ENCODE assay signal across 24 mouse cellular contexts in genomic region chr8:95593439-95594393, GRCm38 (mm10). TPM values are rescaled to one million over a fixed set of nuclear protein-coding genes. Genes with fewer than 3 reads are reported as not detected.
DNase-seq lines count a peak whose midpoint lies in the region; ATAC-seq and TF ChIP-seq lines count a peak whose summit lies in the region.
"Had no signal": no experiment of that assay in that cellular context is flagged by ENCODE, and none has a peak within 500 bp of the region (broad histone marks: within the 10 kb centered on the region; RNA-seq: fewer than 3 reads in every experiment).

No protein-coding gene starts in this region.

- H3K4me2 ChIP-seq in liver, postnatal 0 days (ENCODE audit: low read depth, low read length), result no peak overlapping the region
- H3K4me2 ChIP-seq in hindbrain, embryonic 12.5 days (replicated peaks), result no peak overlapping the region
- H3K4me2 ChIP-seq: kidney, embryonic 15.5 days; midbrain, embryonic 12.5 days had no signal

- no peak for TF ChIP-seq CTCF in liver, postnatal 0 days (IDR thresholded peaks at IDR 0.05; ENCODE audit: low read depth)

- H3K27ac ChIP-seq in liver, postnatal 0 days (ENCODE audit: low read depth), result peak overlapping the region; percentile 92; the same call in 1 of the 2 replicates
- no peak overlapping the region for H3K27ac ChIP-seq in hindbrain, embryonic 12.5 days
- H3K27ac ChIP-seq: embryonic facial prominence, embryonic 10.5 days; hindbrain, postnatal 0 days; kidney, embryonic 15.5 days; midbrain, embryonic 12.5 days had no signal

- WGBS in liver, postnatal 0 days (ENCODE audit: insufficient replicate concordance), result 93% methylated on average over 7 of the region's 7 CpGs
- 91% methylated on average over 7 of the region's 7 CpGs for WGBS in hindbrain, embryonic 12.5 days

- H3K27me3 ChIP-seq in liver, postnatal 0 days (ENCODE audit: insufficient read depth, low read length), result no peaks in the 10 kb centered on the region
- H3K27me3 ChIP-seq in hindbrain, embryonic 12.5 days, result no peaks in the 10 kb centered on the region
- H3K27me3 ChIP-seq: kidney, embryonic 15.5 days had no signal

- H3K4me1 ChIP-seq in liver, postnatal 0 days (ENCODE audit: insufficient read depth), result peaks cover 13% of the 10 kb centered on the region
- H3K4me1 ChIP-seq in hindbrain, embryonic 12.5 days, result no peaks in the 10 kb centered on the region
- H3K4me1 ChIP-seq: kidney, embryonic 15.5 days; midbrain, embryonic 12.5 days had no signal

- no peak overlapping the region for H3K4me3 ChIP-seq in liver, postnatal 0 days (ENCODE audit: low read depth, low read length)
- no peak overlapping the region for H3K4me3 ChIP-seq in hindbrain, embryonic 12.5 days
- H3K4me3 ChIP-seq: embryonic facial prominence, embryonic 10.5 days; heart, embryonic 10.5 days; kidney, embryonic 15.5 days; midbrain, embryonic 12.5 days; myocyte had no signal

- TF ChIP-seq EP300 in liver, postnatal 0 days (IDR thresholded peaks at IDR 0.05; ENCODE audit: low read depth), result no peak

- no peak overlapping the region for H3K9ac ChIP-seq in liver, postnatal 0 days (replicated peaks)
- H3K9ac ChIP-seq in hindbrain, embryonic 12.5 days, result no peak overlapping the region
- H3K9ac ChIP-seq: kidney, embryonic 15.5 days; midbrain, embryonic 12.5 days had no signal

- ATAC-seq in common myeloid progenitor, adult 5-6 weeks (replicated peaks; ENCODE audit: low read depth, poor library complexity, severe bottlenecking), result peak; percentile 35; the same call in 1 of the 2 replicates
- no peak for ATAC-seq in liver, postnatal 0 days
- ATAC-seq in hindbrain, embryonic 12.5 days (ENCODE audit: low FRiP score), result no peak
- ATAC-seq: hindbrain, postnatal 0 days had no signal

- H3K36me3 ChIP-seq in liver, postnatal 0 days (replicated peaks; ENCODE audit: insufficient read depth, low read length), result no peaks in the 10 kb centered on the region
- no peaks in the 10 kb centered on the region for H3K36me3 ChIP-seq in hindbrain, embryonic 12.5 days
- H3K36me3 ChIP-seq: embryonic facial prominence, embryonic 10.5 days; heart, embryonic 10.5 days; kidney, embryonic 15.5 days; midbrain, embryonic 12.5 days had no signal

- DNase-seq in A20 (ENCODE audit: low read depth, low spot score), result peak; percentile 25
- peak; percentile 95 for DNase-seq in ES-CJ7 (ENCODE audit: low read depth, low spot score)
- peak; percentile 26 for DNase-seq in liver, postnatal 0 days
- no peak for DNase-seq in layer of hippocampus, adult 11-12 months (ENCODE audit: low spot score)
- DNase-seq in kidney, adult 11 months, result no peak
- DNase-seq: adrenal gland, postnatal 14 days; cerebellum, adult 9-11 months; gastrocnemius, postnatal 14 days; heart, postnatal 14 days; lung, postnatal 10 days had no signal

- no peaks in the 10 kb centered on the region for H3K9me3 ChIP-seq in liver, postnatal 0 days (ENCODE audit: low read length)
- H3K9me3 ChIP-seq in hindbrain, embryonic 12.5 days (replicated peaks), result no peaks in the 10 kb centered on the region
- H3K9me3 ChIP-seq: embryonic facial prominence, embryonic 10.5 days; heart, embryonic 10.5 days; kidney, embryonic 15.5 days; midbrain, embryonic 12.5 days had no signal

RNA-seq across cellular contexts. Expression of gene Prss54, which starts 17.6 kb away (rescaled TPM):
- not detected in 2 replicates for total RNA-seq in common myeloid progenitor, adult 5-6 weeks (2017)
- not detected in 2 replicates for polyA plus RNA-seq in liver, postnatal 0 days (2015; fragmentation: Nextera tagmentation; extraction: Ambion mirVana)
- not detected in 2 replicates for polyA plus RNA-seq in hindbrain, embryonic 12.5 days (2016; fragmentation: Nextera tagmentation; extraction: Ambion mirVana)
- total RNA-seq: adrenal gland, postnatal 14 days; gastrocnemius, postnatal 14 days; heart, postnatal 14 days; hindbrain, postnatal 0 days; layer of hippocampus, adult 18-20 months; left cerebral cortex, adult 8-10 months; neutrophil, adult 5-6 weeks had no signal
- polyA plus RNA-seq: embryonic facial prominence, embryonic 10.5 days; heart, embryonic 10.5 days; hindbrain, postnatal 0 days; kidney, embryonic 15.5 days; limb, embryonic 14.5 days; midbrain, embryonic 12.5 days; myocyte; spleen, adult 2 months; urinary bladder, adult 2 months had no signal

RNA-seq across cellular contexts. Expression of gene Gins3, which starts 39.5 kb away (rescaled TPM):
- total RNA-seq in common myeloid progenitor, adult 5-6 weeks (2017), result 18.0 and 19.5 TPM in 2 replicates
- 3.9 and 5.1 TPM in 2 replicates for polyA plus RNA-seq in liver, postnatal 0 days (2015; fragmentation: Nextera tagmentation; extraction: Ambion mirVana)
- polyA plus RNA-seq in hindbrain, embryonic 12.5 days (2016; fragmentation: Nextera tagmentation; extraction: Ambion mirVana), result 16.6 and 17.9 TPM in 2 replicates

RNA-seq across cellular contexts. Expression of gene Ccdc113, which starts 59.8 kb away (rescaled TPM):
- total RNA-seq in common myeloid progenitor, adult 5-6 weeks (2017), result not detected in 2 replicates
- polyA plus RNA-seq in liver, postnatal 0 days (2015; fragmentation: Nextera tagmentation; extraction: Ambion mirVana), result not detected in 2 replicates
- polyA plus RNA-seq in hindbrain, embryonic 12.5 days (2016; fragmentation: Nextera tagmentation; extraction: Ambion mirVana), result 2.6 and 2.8 TPM in 2 replicates
- total RNA-seq: gastrocnemius, postnatal 14 days; heart, postnatal 14 days; neutrophil, adult 5-6 weeks had no signal
- polyA plus RNA-seq: myocyte; spleen, adult 2 months had no signal

Comparison
In these comparisons a context has a peak if more than half of its experiments do, and no peak if none do; other contexts are left out.
1. DNase-seq: peak in A20 (single experiment), ES-CJ7 (single experiment) and liver, postnatal 0 days (single experiment); none in layer of hippocampus, adult 11-12 months (single experiment) and kidney, adult 11 months (single experiment).